Mouse (Mus musculus) small intestine, adult 10 weeks (tissue): ENCODE measurements around the gene Madd. TPM values are rescaled to one million over a fixed set of nuclear protein-coding genes. Genes with fewer than 3 reads are reported as not detected.

Experiments
- polyA plus RNA-seq: library from polyadenylated mRNA; stranded (reverse); fragments of 350-450 nt; fragmentation: Illumina TruSeq; extraction: RNeasy Lipid Tissue Mini Kit (QIAGEN cat#74804); gene quantifications from one replicate; pipeline ENCODE4 v1.2.3, GENCODE M21; 2014; ENCODE audit warnings: low replicate concordance

Madd gene
- 3.3 TPM for polyA plus RNA-seq

GRCm38 (mm10) chr2:91183711-91184405 is at the start of gene Madd:
Gene Madd (minus strand): TSS chr2:91183837.

DNA sequence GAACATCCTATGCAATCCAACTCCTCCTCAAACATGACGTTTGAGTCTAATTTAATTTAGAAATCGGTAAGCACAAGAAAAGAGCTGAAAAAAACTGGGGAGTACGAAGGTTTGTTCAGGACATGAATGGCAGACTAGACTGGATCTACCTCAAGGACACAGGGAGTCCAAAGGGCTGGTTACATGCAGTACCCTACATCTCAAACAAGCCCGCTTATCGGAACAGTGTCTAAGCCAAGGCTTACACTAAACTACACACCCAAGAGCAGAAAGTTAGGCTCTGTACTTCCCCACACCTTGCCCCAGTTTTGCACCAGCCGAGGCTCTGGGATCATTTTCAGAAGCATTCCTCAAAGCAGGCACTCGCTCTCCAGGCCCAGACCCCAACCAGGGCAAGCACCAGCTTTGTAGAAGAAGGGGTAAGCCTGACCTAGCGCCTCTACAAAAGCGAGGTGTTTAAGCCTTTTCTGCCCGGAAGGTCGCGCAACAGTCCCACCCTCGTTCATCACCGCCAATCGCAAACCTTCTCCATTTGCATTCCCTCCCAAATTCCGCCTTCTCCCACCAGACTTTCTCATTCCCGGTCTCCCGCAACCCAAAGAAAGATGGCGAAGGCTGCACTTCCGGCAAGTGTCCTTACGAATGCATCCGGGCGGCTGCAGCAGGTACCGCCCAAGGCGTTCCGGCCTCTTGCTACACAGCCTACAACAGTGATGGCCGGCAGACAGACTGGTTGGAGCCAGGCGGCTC is 18.8 kb upstream of the Madd start, which contains the start of the genes Nr1h3 and Acp2:
Gene Nr1h3, minus strand, starts transcription at position 613 of the 750 bp plus-strand sequence.
Gene Acp2, plus strand, starts transcription at position 664 of the 750 bp plus-strand sequence.

GRCm38 (mm10) chr2:91117585-91118275 is 65.9 kb downstream of the Madd start, which contains the start of gene Mybpc3:
Gene Mybpc3 (plus strand): TSS chr2:91118144.

Other genes starting within 250 kb of the Madd start
- gene Celf1, start 243.5 kb downstream of the Madd start, polyA plus RNA-seq, result 84.7 TPM
- not detected for gene Rapsn, start 148.2 kb downstream of the Madd start, polyA plus RNA-seq
- gene Psmc3, start 129.8 kb downstream of the Madd start, polyA plus RNA-seq, result 74.5 TPM
- gene Slc39a13, start 113.4 kb downstream of the Madd start, polyA plus RNA-seq, result 0.89 TPM
- gene Spi1, start 101.4 kb downstream of the Madd start, polyA plus RNA-seq, result 2.4 TPM
- gene Mybpc3, start 65.7 kb downstream of the Madd start, polyA plus RNA-seq, result not detected
- 0.48 TPM for gene Nr1h3, start 19.0 kb upstream of the Madd start, polyA plus RNA-seq
- 35.3 TPM for gene Acp2, start 19.0 kb upstream of the Madd start, polyA plus RNA-seq
- 21.9 TPM for gene Ddb2, start 53.1 kb upstream of the Madd start, polyA plus RNA-seq
- not detected for gene Pacsin3, start 72.1 kb upstream of the Madd start, polyA plus RNA-seq
- gene Arfgap2, start 81.1 kb upstream of the Madd start, polyA plus RNA-seq, result 5.3 TPM